Mouse (Mus musculus): ENCODE data around the gene Tmprss3.
A peak's percentile ranks its signal among the peaks of the same experiment; 100 is the strongest.

Tmprss3 gene

GRCm38 (mm10) chr17:31198877-31199276, at the start of gene Tmprss3:
Gene Tmprss3, minus strand, starts transcription at chr17:31198977.
- no peak for DNase-seq

DNA sequence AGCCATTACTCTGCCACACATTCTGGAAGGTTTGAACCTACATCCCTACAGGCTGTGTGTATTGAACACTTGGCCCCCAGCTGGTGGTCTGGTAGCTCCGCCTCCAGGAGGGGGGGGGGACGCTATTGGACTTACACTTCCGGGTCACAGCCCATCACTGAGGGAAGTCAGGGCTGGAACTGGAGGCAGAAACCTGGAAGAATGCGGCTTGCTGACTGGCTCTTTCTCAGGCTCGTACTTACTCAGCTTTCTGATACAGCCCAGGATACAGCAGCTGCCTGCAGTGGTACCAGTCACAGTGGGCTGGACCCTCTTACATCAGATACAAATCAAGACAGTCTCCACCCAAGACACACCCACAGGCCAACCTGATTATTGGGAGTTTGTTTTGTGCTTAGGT, 48.4 kb upstream of the Tmprss3 start:
- DNase-seq, result no peak

GRCm38 (mm10) chr17:31245321-31245720, 46.5 kb upstream of the Tmprss3 start:
- no peak for DNase-seq

DNA sequence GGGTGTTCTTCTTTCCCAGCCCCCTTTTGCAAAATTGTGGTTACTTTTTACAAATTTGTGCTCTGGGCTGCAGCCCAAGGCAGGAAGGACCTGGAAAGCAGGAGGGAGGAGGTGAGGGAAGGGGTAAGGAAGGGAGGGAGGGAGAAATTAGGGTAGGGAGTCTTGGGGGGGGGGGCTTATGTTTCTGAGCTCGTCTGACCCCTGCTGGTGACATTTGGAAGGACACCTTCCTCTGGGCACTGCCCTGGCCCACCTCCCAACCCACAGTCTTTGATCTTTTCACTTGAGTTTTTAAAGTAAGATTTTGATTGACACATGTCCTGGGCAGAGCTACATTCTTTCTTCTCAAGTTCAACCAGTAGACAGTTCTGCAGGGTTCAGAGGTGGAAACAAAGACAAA, 44.0 kb upstream of the Tmprss3 start:
- peak in 1 of 2 experiments; percentile 48 for DNase-seq

- DNase-seq, result no peak
Observed at GRCm38 (mm10) chr17:31241156-31241555, 42.4 kb upstream of the Tmprss3 start.

DNA sequence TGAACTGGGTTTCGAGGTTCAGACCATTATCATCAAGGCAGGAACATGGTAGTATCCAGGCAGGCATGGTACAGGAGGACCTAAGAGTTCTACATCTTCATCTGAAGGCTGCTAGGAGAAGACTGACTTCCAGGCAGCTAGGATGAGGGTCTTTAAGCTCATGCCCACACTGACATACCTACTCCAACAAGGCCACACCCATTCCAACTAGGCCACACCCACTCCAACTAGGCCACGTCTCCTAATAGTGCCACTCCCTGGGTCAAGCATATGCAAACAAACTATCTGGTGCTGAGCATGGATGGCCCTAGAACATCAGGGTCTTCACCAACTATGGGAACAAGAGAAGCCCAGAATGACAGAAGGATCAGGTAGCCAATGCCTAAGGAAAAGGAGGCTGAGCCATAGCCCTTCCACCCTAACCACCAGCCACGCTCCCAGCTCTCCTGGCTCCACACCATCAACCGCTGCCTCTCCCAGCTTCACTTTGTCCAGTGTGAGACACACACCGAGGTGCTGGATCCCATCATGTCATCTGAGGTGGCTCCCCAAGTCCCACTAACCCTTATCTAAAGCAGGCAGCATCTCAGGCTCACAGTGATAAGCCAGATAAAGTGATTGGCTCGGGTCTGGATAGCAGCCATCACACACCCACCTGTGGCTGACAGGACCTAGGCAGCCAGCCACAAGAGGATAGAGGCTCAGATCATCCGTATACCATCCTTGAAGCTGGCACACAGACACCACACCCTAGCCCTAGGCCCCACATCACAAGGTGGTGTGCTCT, 39.6 kb upstream of the Tmprss3 start:
- DNase-seq, result no peak

DNA sequence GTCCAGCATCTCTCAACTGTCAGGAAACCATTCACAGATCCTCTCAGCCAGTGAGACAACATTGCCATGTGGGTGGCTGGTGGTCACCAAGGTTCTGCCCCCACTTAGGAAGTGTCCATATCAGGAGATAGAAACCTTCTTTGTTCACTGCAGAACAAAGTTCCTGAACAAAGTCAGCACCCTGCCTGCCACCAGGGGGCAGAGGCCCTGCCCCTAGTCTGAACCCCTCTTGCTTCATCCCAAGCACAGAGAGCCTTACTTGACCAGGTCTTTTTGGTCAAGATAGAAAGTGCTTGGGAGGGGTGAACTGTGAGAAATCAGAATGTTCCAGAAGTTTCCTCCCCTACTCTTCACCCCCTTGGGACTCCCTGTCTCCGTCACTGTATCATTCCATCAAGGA, 37.1 kb upstream of the Tmprss3 start:
- no peak for DNase-seq

DNA sequence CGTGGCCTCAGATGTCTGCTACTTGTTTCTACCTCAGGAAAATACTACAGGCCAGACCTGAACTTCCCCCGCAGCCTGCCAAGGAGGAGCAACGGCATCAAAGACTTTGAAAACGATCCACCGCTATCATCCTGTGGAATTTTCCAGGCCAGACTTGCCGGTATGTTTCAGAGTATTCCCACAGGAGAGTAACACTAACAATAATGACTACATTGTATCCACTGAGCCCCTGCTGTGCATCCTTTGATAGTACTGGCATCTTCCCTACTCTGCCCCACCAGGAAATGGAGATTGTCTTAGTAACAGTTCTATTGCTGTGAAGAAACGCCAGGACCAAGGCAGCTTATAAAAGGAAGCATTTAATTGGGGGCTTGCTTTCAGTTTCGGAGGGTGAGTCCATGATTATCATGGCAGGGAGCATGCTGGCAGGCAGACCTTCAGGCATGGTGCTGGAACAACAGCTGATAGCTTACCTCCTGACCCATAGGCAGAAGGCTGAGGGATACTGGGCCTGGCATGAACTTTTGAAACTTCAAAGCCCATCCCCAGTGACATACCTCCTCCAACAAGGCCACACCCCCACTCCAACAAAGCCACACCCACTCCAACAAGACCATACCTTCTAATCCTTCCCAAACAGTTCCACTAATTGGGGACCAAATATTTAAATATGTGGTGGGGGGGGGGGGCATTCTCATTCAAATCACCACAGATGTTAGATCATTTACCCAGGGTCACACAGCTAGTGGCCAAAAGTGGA, 33.7 kb upstream of the Tmprss3 start:
- DNase-seq, result no peak

- DNase-seq, result no peak
Observed at GRCm38 (mm10) chr17:31231780-31232179, 33.0 kb upstream of the Tmprss3 start.

DNA sequence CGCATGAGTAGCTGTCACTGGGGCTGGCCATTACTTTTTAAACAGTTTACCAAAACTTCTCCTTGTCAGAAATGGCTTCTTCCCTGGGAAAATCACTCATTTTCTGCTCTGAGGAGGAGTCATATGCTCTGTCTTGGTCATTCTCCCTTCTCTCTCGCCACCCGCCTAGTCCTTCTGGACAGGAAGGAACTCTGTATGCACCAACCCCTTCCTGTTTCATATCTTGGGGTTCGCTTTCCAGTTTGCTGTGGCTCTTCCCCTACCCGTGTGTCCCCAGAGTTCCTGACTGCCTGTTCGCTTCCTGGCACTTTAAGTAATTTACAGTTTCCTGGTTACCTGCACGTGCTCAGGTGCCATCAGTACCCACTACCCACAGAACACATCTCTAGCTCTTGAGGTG, 28.2 kb upstream of the Tmprss3 start:
- no peak for DNase-seq

DNA sequence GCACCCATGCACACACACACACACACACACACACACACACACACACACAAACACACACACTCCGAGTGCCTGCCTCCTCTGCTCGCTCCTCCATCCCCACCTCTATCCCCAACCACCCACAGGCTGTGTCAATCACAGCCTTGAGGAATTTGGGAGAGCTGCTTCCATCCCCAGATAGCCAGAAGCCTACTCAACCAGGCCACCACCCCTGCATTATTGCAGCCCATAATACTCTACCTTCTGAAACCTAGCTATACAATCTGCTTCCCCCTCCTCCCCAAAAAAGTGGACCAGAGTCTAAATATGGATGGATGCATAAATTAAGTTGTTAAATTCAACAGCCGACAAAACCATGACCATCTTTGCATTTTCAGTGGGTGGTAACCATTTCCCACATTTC, 27.6 kb upstream of the Tmprss3 start:
- no peak for DNase-seq

DNA sequence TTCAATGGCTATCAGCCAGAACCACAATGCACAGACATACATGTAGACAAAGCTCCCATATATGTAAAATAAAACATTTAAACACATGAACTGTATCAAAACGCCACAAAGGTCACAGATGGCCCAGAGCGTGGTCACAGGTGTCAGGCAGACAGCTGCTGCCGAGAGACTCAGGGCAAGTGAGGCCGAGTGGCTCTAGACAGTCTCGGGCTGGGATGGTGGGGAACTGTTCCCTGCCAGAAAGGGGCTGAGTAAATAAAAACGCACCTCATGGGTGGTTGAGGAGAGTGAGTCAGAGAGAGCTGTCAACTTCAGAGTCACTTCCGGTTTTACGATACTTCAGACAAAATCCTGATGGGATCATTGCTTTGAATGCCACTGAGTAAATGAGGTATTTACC, 25.8 kb upstream of the Tmprss3 start:
- DNase-seq, result no peak

DNA sequence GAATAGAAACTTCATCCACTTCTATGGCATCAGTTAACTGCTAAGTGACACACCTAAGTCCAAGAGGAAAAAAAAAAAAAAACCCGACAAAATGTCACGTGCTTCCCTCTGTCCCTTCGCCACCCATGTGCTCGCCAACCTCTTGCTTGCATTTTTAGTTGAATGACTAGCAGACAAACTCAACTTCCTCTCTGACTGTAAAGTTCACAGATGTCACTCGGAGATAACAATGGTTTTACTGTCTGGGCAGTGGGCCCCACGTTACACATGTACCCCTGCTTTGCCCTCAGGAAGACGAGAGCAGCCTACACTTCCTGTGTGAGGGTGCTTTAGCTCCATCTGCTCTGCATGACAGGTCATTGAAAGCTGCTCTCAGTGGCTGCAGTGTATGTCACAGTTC, 25.1 kb upstream of the Tmprss3 start:
- DNase-seq, result no peak

DNA sequence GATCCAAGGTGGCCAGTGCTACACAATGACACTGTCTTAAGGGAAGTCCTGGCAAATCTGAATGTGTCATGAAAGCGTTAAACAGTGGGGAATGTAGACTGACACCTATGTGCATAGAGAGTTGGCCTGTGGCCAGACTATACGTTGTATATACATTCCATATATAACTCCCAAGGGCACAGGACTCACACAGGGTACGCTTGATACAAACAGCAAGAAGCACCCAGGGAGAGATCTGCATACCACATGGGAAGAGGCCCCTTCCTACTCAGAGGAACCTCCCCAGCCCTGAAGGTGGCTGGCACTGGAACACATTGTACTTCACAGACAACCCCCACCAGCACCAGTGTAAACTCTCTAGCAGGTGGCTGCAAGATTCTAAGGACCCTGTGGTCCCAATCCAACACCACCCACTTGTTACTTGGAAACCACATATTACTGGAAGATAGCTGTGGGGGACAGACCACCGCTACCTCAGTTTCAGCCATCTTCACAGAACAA, 24.1 kb upstream of the Tmprss3 start:
- DNase-seq, result no peak

GRCm38 (mm10) chr17:31216068-31216955, 17.5 kb upstream of the Tmprss3 start:
- DNase-seq, result peak; percentile 46 to 63

DNA sequence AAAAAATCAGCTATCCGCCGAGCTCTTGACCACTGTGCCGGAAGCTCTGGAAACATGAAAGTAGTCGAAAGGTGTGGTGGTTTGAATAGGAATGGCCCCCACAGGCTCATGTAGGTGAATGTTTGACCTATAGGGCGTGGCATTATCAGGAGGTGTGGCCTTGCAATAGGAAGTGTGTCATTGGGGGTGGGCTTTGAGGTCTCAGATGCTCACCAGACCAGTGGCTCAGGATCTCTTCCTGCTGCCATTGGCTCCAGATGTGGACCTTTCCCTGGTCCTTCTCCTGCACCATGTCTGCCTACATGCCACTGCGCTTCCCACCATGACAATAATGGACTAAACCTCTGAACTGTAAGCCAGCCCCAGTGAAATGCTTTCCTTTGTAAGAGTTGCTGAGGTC, 13.1 kb upstream of the Tmprss3 start:
- DNase-seq, result no peak

DNA sequence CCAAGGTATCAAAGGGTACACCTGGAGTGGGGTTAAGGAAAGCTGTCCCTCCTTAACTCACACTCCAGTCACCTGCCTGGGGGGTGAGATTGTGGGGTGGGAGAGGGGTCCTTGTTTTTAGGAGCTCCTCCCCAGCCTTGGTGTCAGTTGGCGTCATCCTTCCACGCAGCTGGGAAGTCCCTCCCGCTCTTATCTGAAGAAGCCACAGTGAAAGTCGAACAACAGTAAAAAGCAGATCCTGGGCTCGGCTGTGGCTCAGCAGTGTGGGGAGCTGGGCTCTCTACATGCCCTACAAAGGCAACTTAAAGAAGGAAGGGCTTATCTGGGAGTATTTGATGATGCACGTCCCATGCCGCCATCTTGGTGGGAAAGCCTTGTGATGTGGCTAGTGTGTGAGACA, 11.5 kb upstream of the Tmprss3 start:
- DNase-seq, result no peak

DNA sequence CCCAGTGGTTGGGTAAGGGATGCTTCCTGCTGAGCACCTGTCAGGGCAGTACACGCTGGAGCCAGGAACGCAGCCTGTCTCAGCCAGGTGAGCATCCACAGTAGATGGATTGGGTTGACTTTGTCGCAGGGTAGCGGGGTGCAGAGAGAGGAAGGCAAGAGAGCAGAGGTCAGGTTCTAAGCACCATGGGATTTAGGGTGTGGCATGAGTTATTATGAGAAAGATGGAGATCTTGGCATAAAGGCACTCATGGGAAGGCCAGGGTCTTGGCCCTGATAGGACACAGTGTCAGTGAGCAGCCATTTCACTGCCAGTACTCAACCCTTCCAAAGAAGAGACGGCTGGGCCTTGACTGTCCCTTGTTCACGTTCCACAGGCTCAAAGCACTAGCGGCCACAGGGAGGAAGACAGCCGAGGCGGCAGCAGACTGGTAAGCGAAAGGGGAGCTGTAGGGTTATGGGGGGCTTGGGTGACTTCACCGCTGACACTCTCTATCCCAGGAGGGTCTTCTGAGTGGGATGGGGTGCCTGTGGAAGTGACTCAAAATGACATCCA, 10.7 kb upstream of the Tmprss3 start:
- no peak for DNase-seq

DNA sequence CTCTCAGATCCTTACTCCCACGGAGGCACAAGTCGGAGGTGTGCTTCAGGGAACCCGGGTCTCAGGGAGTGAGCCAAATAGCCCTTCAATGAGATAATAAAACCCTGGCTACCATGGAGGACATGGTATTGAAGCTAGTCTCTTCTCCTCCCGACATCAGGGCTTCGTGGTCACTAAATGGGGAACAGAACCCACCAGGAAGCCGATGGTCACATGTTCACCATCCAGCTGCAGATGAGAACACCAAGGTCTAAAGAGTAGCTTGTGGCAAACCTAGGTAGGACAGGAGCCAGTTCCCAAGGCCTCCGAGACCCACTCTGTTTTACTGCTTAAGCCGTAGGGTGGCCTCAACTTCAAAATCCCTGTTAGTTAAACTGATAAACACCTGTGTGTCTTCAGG, 9.9 kb upstream of the Tmprss3 start:
- DNase-seq, result no peak

DNA sequence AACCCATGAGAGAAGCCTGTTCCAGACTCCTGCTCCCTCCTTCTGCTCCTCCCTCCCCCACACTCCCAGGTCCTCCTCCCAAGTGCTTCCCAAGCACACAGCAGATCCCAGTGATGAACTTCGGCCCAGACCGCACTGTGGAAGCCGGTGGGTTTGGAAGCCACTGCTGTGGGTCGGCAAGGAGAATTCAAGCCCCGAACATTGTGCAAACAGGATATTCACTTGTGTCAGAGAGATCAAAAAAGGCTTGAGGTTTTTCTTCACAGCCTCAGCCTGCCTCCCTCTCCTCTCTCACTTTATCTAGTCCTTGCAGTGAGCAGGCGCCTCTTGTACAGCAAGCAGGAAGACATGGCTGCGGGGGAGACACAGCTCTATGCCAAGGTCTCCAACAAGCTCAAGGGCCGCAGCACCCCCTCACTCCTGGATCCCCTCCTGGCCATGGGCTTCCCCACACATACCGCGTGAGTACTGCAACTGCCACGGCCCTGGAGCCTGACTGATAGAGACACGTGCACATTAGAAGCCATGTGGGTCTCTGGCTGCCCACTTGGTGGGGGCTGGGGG, 9.1 kb upstream of the Tmprss3 start, which contains the start of gene Ubash3a:
Gene Ubash3a, plus strand, starts transcription at position 103 of the 564 bp plus-strand sequence.
- DNase-seq, result no peak

- DNase-seq, result no peak
Observed at GRCm38 (mm10) chr17:31196283-31196682, 2.5 kb downstream of the Tmprss3 start.

GRCm38 (mm10) chr17:31195207-31195606, 3.6 kb downstream of the Tmprss3 start:
- no peak for DNase-seq
